Mouse (Mus musculus) stomach, postnatal 0 days (tissue): ENCODE measurements around the gene Rhobtb1. TPM values are rescaled to one million over a fixed set of nuclear protein-coding genes. Genes with fewer than 3 reads are reported as not detected.

Source experiments
- ATAC-seq: fragments of 200-750 bp; cut with Nextera tagmentation; 2 replicates; pipeline ENCODE4 v1.8.0; 2017; ENCODE audit not compliant: low FRiP score, low TSS enrichment
- DNase-seq: peaks from one replicate; pipeline ENCODE4 v3.0.0-alpha.2; 2016; ENCODE audit warnings: low spot score
- H3K27ac ChIP-seq: fragments of 300-500 bp; sonication (generic); replicated peaks from 2 replicates; pipeline ENCODE4 v1.5.1; 2014; ENCODE audit warnings: mild to moderate bottlenecking, control low read depth
- H3K27me3 ChIP-seq: fragments of 300-500 bp; sonication (generic); 2 replicates; pipeline ENCODE4 v1.6.1; 2014; ENCODE audit warnings: low read length; ENCODE audit not compliant: control insufficient read depth, insufficient read depth
- H3K36me3 ChIP-seq: fragments of 300-500 bp; sonication (generic); 2 replicates; pipeline ENCODE4 v1.6.1; 2014; ENCODE audit warnings: low read length, mixed read lengths; ENCODE audit not compliant: control insufficient read depth, insufficient read depth
- H3K4me1 ChIP-seq: fragments of 300-500 bp; sonication (generic); replicated peaks from 2 replicates; pipeline ENCODE4 v1.6.1; 2014; ENCODE audit warnings: antibody characterized with exemption; ENCODE audit not compliant: control insufficient read depth, insufficient read depth
- H3K4me2 ChIP-seq: fragments of 300-500 bp; sonication (generic); replicated peaks from 2 replicates; pipeline ENCODE4 v1.6.1; 2014; ENCODE audit warnings: low read depth, mild to moderate bottlenecking, control low read depth, moderate library complexity
- H3K4me3 ChIP-seq: fragments of 300-500 bp; sonication (generic); 2 replicates; pipeline ENCODE4 v1.5.1; 2014; ENCODE audit warnings: low read depth, low read length, control low read depth
- H3K9ac ChIP-seq: fragments of 300-500 bp; sonication (generic); 2 replicates; pipeline ENCODE4 v1.6.1; 2014; ENCODE audit warnings: mild to moderate bottlenecking, low read length, control low read depth, mixed read lengths
- H3K9me3 ChIP-seq: fragments of 300-500 bp; sonication (generic); 2 replicates; pipeline ENCODE4 v1.6.1; 2016; ENCODE audit warnings: low read length; ENCODE audit not compliant: control insufficient read depth
- CTCF ChIP-seq: IDR thresholded peaks from 2 replicates; pipeline ENCODE4 v1.5.1; 2016; ENCODE audit warnings: antibody characterized with exemption, low read depth, mild to moderate bottlenecking, moderate library complexity
- EP300 ChIP-seq: optimal IDR thresholded peaks from 2 replicates; pipeline ENCODE3; 2016; ENCODE audit warnings: antibody characterized with exemption
- WGBS: fragments of 180-500 bp; shearing (Covaris S2); extraction: QIAGEN DNeasy Blood & Tissue Kit; methylation state at CpG from one replicate; pipeline ENCODE4 v1.1.7; 2014; 5-methylcytosine and 5-hydroxymethylcytosine counted together
- polyA plus RNA-seq: library from polyadenylated mRNA; unstranded; fragments of >200 nt; fragmentation: Nextera tagmentation; extraction: Ambion mirVana; gene quantifications from 2 replicates; pipeline ENCODE4 v1.2.1, GENCODE M21; 2015

Rhobtb1 gene
- polyA plus RNA-seq, 1 experiment from 2014 or later: 34.4 TPM

GRCm38 (mm10) chr10:69323986-69324385, 172.8 kb downstream of the Rhobtb1 start:
- DNase-seq: no peak
- no peak overlapping the region for H3K27ac ChIP-seq
- H3K4me2 ChIP-seq: no peak overlapping the region
- no peak for TF ChIP-seq CTCF
- H3K36me3 ChIP-seq: no peaks in the 10 kb centered on the region
- H3K9ac ChIP-seq: no peak overlapping the region
- H3K4me3 ChIP-seq: no peak overlapping the region
- no peaks in the 10 kb centered on the region for H3K9me3 ChIP-seq
- 83% methylated on average over 13 of the region's 13 CpGs for WGBS
- no peaks in the 10 kb centered on the region for H3K27me3 ChIP-seq
- no peaks in the 10 kb centered on the region for H3K4me1 ChIP-seq
- ATAC-seq: no peak

GRCm38 (mm10) chr10:69324816-69325215, 173.6 kb downstream of the Rhobtb1 start:
- DNase-seq (no peak), ATAC-seq (no peak)
- TF ChIP-seq CTCF (no peak), EP300 (no peak)
- Histone ChIP-seq H3K4me1 (no peaks in the 10 kb centered on the region), H3K27me3 (no peaks in the 10 kb centered on the region), H3K9me3 (no peaks in the 10 kb centered on the region), H3K4me3 (no peak overlapping the region), H3K27ac (no peak overlapping the region), H3K9ac (no peak overlapping the region), H3K4me2 (no peak overlapping the region), H3K36me3 (no peaks in the 10 kb centered on the region)
- 90% methylated on average over 7 of the region's 7 CpGs for WGBS

- no peak overlapping the region for H3K9ac ChIP-seq
- H3K4me2 ChIP-seq: no peak overlapping the region
- DNase-seq (no peak), ATAC-seq (peak; percentile 41; the same call in 1 of the 2 replicates)
- H3K27ac ChIP-seq: peak overlapping the region; percentile 25; the same call in 1 of the 2 replicates
- H3K9me3 ChIP-seq: no peaks in the 10 kb centered on the region
- no peaks in the 10 kb centered on the region for H3K4me1 ChIP-seq
- no peaks in the 10 kb centered on the region for H3K36me3 ChIP-seq
- WGBS: 58% methylated on average over 3 of the region's 3 CpGs
- TF ChIP-seq EP300: no peak
- peak; percentile 13; the same call in 1 of the 2 replicates for TF ChIP-seq CTCF
- no peak overlapping the region for H3K4me3 ChIP-seq
- no peaks in the 10 kb centered on the region for H3K27me3 ChIP-seq
Observed at GRCm38 (mm10) chr10:69326433-69326832, 175.2 kb downstream of the Rhobtb1 start.

- Histone ChIP-seq H3K9ac (no peak overlapping the region), H3K36me3 (no peaks in the 10 kb centered on the region), H3K27ac (no peak overlapping the region), H3K4me2 (no peak overlapping the region), H3K9me3 (no peaks in the 10 kb centered on the region), H3K4me3 (no peak overlapping the region), H3K4me1 (no peaks in the 10 kb centered on the region), H3K27me3 (no peaks in the 10 kb centered on the region)
- ATAC-seq (peak; percentile 67), DNase-seq (peak; percentile 38)
- 54% methylated on average over 8 of the region's 8 CpGs for WGBS
- no peak for TF ChIP-seq EP300
- TF ChIP-seq CTCF: no peak
Observed at GRCm38 (mm10) chr10:69327362-69327761, 176.1 kb downstream of the Rhobtb1 start.

- Histone ChIP-seq H3K9ac (no peak overlapping the region), H3K9me3 (no peaks in the 10 kb centered on the region), H3K4me1 (no peaks in the 10 kb centered on the region), H3K4me2 (no peak overlapping the region), H3K27ac (no peak overlapping the region), H3K27me3 (no peaks in the 10 kb centered on the region), H3K36me3 (no peaks in the 10 kb centered on the region), H3K4me3 (no peak overlapping the region)
- WGBS: 70% methylated on average over 12 of the region's 12 CpGs
- TF ChIP-seq CTCF (no peak), EP300 (no peak)
- no peak for DNase-seq
- no peak; the same call in 1 of the 2 replicates for ATAC-seq
Observed at GRCm38 (mm10) chr10:69328029-69328655, 176.9 kb downstream of the Rhobtb1 start.

GRCm38 (mm10) chr10:69328656-69329046, 177.4 kb downstream of the Rhobtb1 start:
- H3K36me3 ChIP-seq: no peaks in the 10 kb centered on the region
- H3K27ac ChIP-seq: no peak overlapping the region
- 58% methylated on average over 4 of the region's 4 CpGs for WGBS
- ATAC-seq: no peak; the same call in 1 of the 2 replicates
- no peak overlapping the region for H3K9ac ChIP-seq
- H3K4me2 ChIP-seq: no peak overlapping the region
- no peaks in the 10 kb centered on the region for H3K4me1 ChIP-seq
- TF ChIP-seq EP300: no peak
- no peak for TF ChIP-seq CTCF
- H3K4me3 ChIP-seq: no peak overlapping the region
- no peak for DNase-seq
- H3K9me3 ChIP-seq: no peaks in the 10 kb centered on the region
- H3K27me3 ChIP-seq: no peaks in the 10 kb centered on the region
